Mouse (Mus musculus) myocyte (in vitro differentiated cells): ENCODE measurements around the gene Gmfg. TPM values are rescaled to one million over a fixed set of nuclear protein-coding genes. Genes with fewer than 3 reads are reported as not detected.

Source experiments
- H3K27me3 ChIP-seq: one replicate; pipeline ENCODE4 v1.6.1; 2011; ENCODE audit not compliant: control insufficient read depth, insufficient read depth, insufficient read length
- H3K36me3 ChIP-seq: one replicate; pipeline ENCODE4 v1.6.1; 2011; ENCODE audit not compliant: control insufficient read depth, insufficient read depth
- H3K4me2 ChIP-seq: one replicate; pipeline ENCODE4 v1.6.1; 2011; ENCODE audit warnings: low read depth, control low read depth
- H3K4me3 ChIP-seq: one replicate; pipeline ENCODE4 v1.5.1; 2011; ENCODE audit warnings: mild to moderate bottlenecking, control low read depth, moderate library complexity
- H3K79me2 ChIP-seq: one replicate; pipeline ENCODE4 v1.6.1; 2011; ENCODE audit not compliant: control insufficient read depth, insufficient read depth
- H3ac ChIP-seq: one replicate; pipeline ENCODE4 v1.6.1; 2011; ENCODE audit not compliant: control insufficient read depth, insufficient read length
- CEBPB ChIP-seq: IDR thresholded peaks from 2 replicates; pipeline ENCODE4 v1.6.1; 2011; ENCODE audit warnings: mild to moderate bottlenecking, moderate library complexity; ENCODE audit not compliant: poor library complexity, insufficient read depth, severe bottlenecking
- E2F4 ChIP-seq: IDR thresholded peaks from one replicate; pipeline ENCODE4 v1.6.1; 2011; ENCODE audit warnings: mild to moderate bottlenecking, control low read depth, moderate library complexity; ENCODE audit not compliant: insufficient read depth
- MAX ChIP-seq: IDR thresholded peaks from one replicate; pipeline ENCODE4 v1.6.1; 2011; ENCODE audit warnings: low read depth, mild to moderate bottlenecking, control low read depth
- MYOD1 ChIP-seq, 3 experiments: IDR thresholded peaks; one replicate each; pipeline ENCODE4 v1.6.1; 2011; ENCODE audit warnings: control low read depth in 2 of 3, low read depth in 2 of 3, mild to moderate bottlenecking in 2 of 3, moderate library complexity in 1 of 3; ENCODE audit not compliant: insufficient read length in 2 of 3, control insufficient read depth in 1 of 3
- MYOG ChIP-seq, 3 experiments: IDR thresholded peaks; one replicate each; pipeline ENCODE4 v1.6.1; 2011; ENCODE audit warnings: control low read depth in 2 of 3, low read depth in 2 of 3, mild to moderate bottlenecking in 2 of 3; ENCODE audit not compliant: insufficient read length in 2 of 3, control insufficient read depth in 1 of 3, insufficient read depth in 1 of 3
- POLR2A ChIP-seq: IDR thresholded peaks from one replicate; pipeline ENCODE4 v1.6.1; 2011; ENCODE audit warnings: low read depth, mild to moderate bottlenecking, control low read depth, moderate library complexity; ENCODE audit not compliant: insufficient read length
- POLR2AphosphoS2 ChIP-seq: IDR thresholded peaks from one replicate; pipeline ENCODE4 v1.6.1; 2011; ENCODE audit warnings: low read depth, control low read depth; ENCODE audit not compliant: insufficient read length
- REST ChIP-seq: IDR thresholded peaks from one replicate; pipeline ENCODE4 v1.6.1; 2011; ENCODE audit warnings: mild to moderate bottlenecking, control low read depth, moderate library complexity; ENCODE audit not compliant: insufficient read depth, insufficient read length
- SRF ChIP-seq: IDR thresholded peaks from one replicate; pipeline ENCODE4 v1.6.1; 2011; ENCODE audit warnings: low read depth; ENCODE audit not compliant: control insufficient read depth, insufficient read length
- TCF12 ChIP-seq: IDR thresholded peaks from one replicate; pipeline ENCODE4 v1.6.1; 2011; ENCODE audit warnings: mild to moderate bottlenecking, control low read depth; ENCODE audit not compliant: poor library complexity, insufficient read depth, severe bottlenecking
- TCF3 ChIP-seq: IDR thresholded peaks from one replicate; pipeline ENCODE4 v1.6.1; 2011; ENCODE audit warnings: low read depth, control low read depth; ENCODE audit not compliant: insufficient read length
- USF1 ChIP-seq: IDR thresholded peaks from one replicate; pipeline ENCODE4 v1.6.1; 2011; ENCODE audit warnings: low read depth, mild to moderate bottlenecking, control low read depth, moderate library complexity
- polyA plus RNA-seq: library from polyadenylated mRNA; unstranded; fragments of >200 nt; fragmentation: generic; extraction: Trizol; gene quantifications from one replicate; pipeline ENCODE4 v1.2.1, GENCODE M21; 2012; ENCODE audit warnings: missing spikeins

Gene Gmfg
- polyA plus RNA-seq, 1 experiment: not detected

DNA sequence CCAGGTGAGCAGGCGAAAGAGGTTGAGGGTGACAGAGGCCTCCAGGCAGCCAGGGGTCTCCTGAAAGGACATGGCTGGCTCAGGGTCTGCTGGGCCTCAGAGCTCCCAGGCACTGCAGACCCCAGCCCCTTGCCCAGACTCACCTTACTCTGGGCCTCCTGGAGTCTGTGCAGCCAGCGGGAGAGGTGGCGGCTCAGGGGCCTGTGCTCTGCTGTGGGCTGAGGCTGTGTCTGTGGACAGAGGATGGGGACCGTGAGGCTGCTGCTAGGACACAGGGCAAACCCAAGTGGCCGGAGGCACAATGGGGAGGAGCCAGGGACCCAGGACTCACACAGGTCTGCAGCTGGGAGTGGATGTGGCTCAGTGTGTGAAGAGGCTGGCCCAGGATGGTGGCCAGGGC is 40.1 kb downstream of the Gmfg start:
- H3K4me2 ChIP-seq: no peak overlapping the region
- no peak overlapping the region for H3ac ChIP-seq
- no peaks in the 10 kb centered on the region for H3K36me3 ChIP-seq

DNA sequence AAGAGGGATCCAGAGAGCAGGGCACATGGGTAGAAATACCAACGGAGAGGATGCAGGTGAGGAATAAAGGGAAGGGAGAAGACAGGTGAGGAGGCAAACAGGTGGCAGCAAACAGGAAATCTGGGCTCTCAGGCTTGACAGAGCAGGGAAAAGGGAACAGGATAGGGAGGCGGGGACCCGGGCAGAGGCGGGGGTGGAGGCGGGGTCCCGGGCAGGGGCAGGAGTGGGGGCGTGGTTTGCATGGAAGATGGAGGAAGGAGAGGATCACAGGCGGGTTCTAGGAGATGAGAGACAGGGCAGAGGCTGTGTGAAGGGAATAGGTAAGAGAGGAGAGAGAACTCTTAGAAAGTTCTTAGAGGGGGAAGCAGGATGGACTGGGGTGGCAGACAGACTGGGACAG is 41.6 kb downstream of the Gmfg start:
- no peak for TF ChIP-seq MYOG (IDR thresholded peaks at IDR 0.05; ENCODE audit: control insufficient read depth in 1 of 3, insufficient read depth in 1 of 3, insufficient read length in 2 of 3, low read depth in 2 of 3)
- no peak for TF ChIP-seq POLR2AphosphoS2
- TF ChIP-seq USF1: no peak
- TF ChIP-seq SRF: no peak
- no peak for TF ChIP-seq MAX
- no peak for TF ChIP-seq CEBPB
- no peaks in the 10 kb centered on the region for H3K79me2 ChIP-seq
- H3K4me3 ChIP-seq: no peak overlapping the region
- no peak overlapping the region for H3K4me2 ChIP-seq
- no peaks in the 10 kb centered on the region for H3K36me3 ChIP-seq
- no peak overlapping the region for H3ac ChIP-seq
- H3K27me3 ChIP-seq: peaks cover 30% of the 10 kb centered on the region

More for the DNA sequence above, 40.1 kb downstream of the Gmfg start:
- Histone ChIP-seq H3K4me3 (no peak overlapping the region), H3K79me2 (no peaks in the 10 kb centered on the region), H3K27me3 (peaks cover 38% of the 10 kb centered on the region)
- TF ChIP-seq TCF3: no peak
- no peak for TF ChIP-seq CEBPB
- no peak for TF ChIP-seq MAX
- TF ChIP-seq TCF12: no peak
- no peak for TF ChIP-seq POLR2AphosphoS2
- no peak for TF ChIP-seq E2F4
- no peak for TF ChIP-seq USF1
- TF ChIP-seq MYOG (IDR thresholded peaks at IDR 0.05; ENCODE audit: control insufficient read depth in 1 of 3, insufficient read depth in 1 of 3, insufficient read length in 2 of 3, low read depth in 2 of 3): no peak

DNA sequence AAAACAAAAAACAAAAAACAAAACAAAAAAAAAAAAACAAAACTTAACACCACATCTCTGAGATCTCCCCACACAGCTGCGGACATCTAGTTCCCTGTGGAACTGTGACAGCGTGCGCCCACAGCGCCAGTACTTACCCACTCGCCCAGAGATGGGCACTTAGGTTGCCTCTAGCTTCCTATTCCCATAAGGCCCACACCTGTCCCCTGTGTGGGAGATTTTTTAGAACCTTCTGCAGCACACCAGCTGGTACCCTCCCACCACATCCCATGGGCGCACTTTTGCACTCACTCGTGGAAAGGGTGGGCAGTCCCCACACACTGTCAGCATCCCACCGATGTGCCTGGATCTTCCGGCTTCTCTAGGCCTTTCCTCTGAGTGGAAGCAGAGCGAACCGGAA is 45.6 kb downstream of the Gmfg start:
- TF ChIP-seq SRF (no peak), E2F4 (no peak), TCF3 (no peak)
- Histone ChIP-seq H3K4me3 (no peak overlapping the region), H3K4me2 (no peak overlapping the region), H3K79me2 (no peaks in the 10 kb centered on the region), H3K36me3 (no peaks in the 10 kb centered on the region), H3K27me3 (peaks cover 23% of the 10 kb centered on the region), H3ac (no peak overlapping the region)

DNA sequence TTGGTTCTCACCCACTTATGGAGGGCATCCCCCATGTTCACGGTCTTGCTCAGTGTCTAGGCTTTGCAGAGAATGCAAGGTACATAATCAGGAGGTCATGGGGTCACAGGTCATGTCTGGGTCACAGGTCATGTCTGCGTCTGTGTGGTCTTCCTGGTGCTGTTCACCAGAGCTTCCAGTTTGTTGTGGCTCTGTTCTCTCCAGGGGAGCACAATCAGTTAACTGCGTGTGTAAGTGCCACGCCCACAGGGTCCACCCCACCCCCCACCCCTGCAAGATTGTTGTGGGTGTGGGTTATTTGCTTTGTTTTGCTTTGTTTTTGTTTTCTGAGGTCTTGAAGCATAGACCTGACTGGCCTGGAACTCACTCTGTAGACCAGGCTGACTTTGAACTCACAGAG is 46.9 kb downstream of the Gmfg start:
- no peak overlapping the region for H3K4me2 ChIP-seq
- no peaks in the 10 kb centered on the region for H3K79me2 ChIP-seq
- no peak overlapping the region for H3ac ChIP-seq

DNA sequence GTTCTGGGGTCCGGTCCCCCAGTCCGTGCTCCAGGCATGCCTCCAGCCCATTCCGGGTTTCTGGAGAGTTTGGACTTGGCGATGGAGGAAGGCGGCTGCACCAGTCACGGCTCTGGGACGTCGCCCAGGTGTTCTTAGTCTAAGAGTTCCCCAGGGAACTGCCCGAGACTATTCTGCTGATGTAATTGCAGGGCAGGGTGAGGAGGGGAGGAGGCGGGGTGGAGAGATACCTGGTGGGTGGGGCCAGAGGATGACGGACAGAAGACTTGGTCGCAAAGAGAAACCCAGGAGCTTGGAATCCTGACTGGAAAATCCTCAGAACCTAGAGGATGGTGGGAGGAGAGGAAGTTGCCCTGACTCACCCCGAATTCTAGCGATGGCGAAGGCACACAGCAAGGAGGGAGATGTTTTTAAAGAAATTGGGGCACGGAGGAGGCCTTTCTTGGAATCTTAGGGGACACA is 50.8 kb downstream of the Gmfg start:
- no peaks in the 10 kb centered on the region for H3K27me3 ChIP-seq

More for the DNA sequence above, 46.9 kb downstream of the Gmfg start:
- Histone ChIP-seq H3K36me3 (no peaks in the 10 kb centered on the region), H3K4me3 (no peak overlapping the region), H3K27me3 (peaks cover 21% of the 10 kb centered on the region)
- no peak for TF ChIP-seq MYOD1 (IDR thresholded peaks at IDR 0.05; ENCODE audit: control insufficient read depth in 1 of 3, insufficient read length in 2 of 3, low read depth in 2 of 3)

DNA sequence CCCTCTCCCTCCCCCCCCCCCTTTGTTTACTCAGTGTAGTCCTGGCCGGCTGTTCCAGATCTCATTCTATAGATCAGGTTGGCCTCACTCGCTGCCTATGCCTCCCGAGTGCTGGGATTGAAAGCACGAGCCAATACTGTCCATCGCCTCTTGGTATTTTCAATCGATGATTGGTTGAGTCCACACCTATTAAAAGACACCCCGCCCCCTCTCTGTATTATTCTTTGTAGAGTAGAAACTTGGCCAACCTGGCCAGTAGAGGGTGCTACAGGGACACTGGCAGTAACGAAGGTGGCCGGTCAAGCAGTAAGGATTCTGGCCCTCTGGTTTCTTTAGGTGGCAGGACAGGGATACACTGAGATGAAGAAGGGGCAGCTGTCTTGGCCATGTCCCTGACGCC is 53.2 kb downstream of the Gmfg start:
- TF ChIP-seq MAX: no peak
- TF ChIP-seq REST: no peak
- no peak for TF ChIP-seq TCF12
- no peak for TF ChIP-seq MYOG (IDR thresholded peaks at IDR 0.05; ENCODE audit: control insufficient read depth in 1 of 3, insufficient read depth in 1 of 3, insufficient read length in 2 of 3, low read depth in 2 of 3)
- TF ChIP-seq SRF: no peak
- TF ChIP-seq POLR2AphosphoS2: no peak
- TF ChIP-seq POLR2A: no peak
- no peak for TF ChIP-seq MYOD1 (IDR thresholded peaks at IDR 0.05; ENCODE audit: control insufficient read depth in 1 of 3, insufficient read length in 2 of 3, low read depth in 2 of 3)
- no peak for TF ChIP-seq CEBPB
- no peak for TF ChIP-seq E2F4
- H3K4me2 ChIP-seq: no peak overlapping the region
- no peaks in the 10 kb centered on the region for H3K79me2 ChIP-seq
- no peak overlapping the region for H3K4me3 ChIP-seq
- no peak overlapping the region for H3ac ChIP-seq
- no peaks in the 10 kb centered on the region for H3K36me3 ChIP-seq
- no peaks in the 10 kb centered on the region for H3K27me3 ChIP-seq

More for the DNA sequence above, 50.8 kb downstream of the Gmfg start:
- H3ac ChIP-seq: no peak overlapping the region
- TF ChIP-seq POLR2AphosphoS2: no peak
- no peak for TF ChIP-seq CEBPB
- no peak for TF ChIP-seq REST
- no peak for TF ChIP-seq TCF3
- TF ChIP-seq SRF: no peak
- TF ChIP-seq MAX: no peak
- no peak for TF ChIP-seq MYOG (IDR thresholded peaks at IDR 0.05; ENCODE audit: control insufficient read depth in 1 of 3, insufficient read depth in 1 of 3, insufficient read length in 2 of 3, low read depth in 2 of 3)
- no peak for TF ChIP-seq E2F4
- no peak for TF ChIP-seq USF1
- TF ChIP-seq POLR2A: no peak
- no peak for TF ChIP-seq MYOD1 (IDR thresholded peaks at IDR 0.05; ENCODE audit: control insufficient read depth in 1 of 3, insufficient read length in 2 of 3, low read depth in 2 of 3)
- no peak for TF ChIP-seq TCF12
- H3K4me3 ChIP-seq: no peak overlapping the region
- no peaks in the 10 kb centered on the region for H3K36me3 ChIP-seq
- peak overlapping the region; percentile 59 for H3K4me2 ChIP-seq
- no peaks in the 10 kb centered on the region for H3K79me2 ChIP-seq
